Mouse (Mus musculus) lung, postnatal 14 days (tissue): ENCODE measurements at regions not wholly inside any gene's neighbourhood (a gene's known extent, or its start where the extent isn't known, plus 50 kb on each side); places are given as distances from the start of the nearest gene placed in this dataset.
"Not testable (repeated sequence)": the region's sequence is repeated elsewhere in the genome, so short reads cannot be mapped to it uniquely, and the experiment has no call there.

Experiments used
- DNase-seq: peaks from one replicate; pipeline ENCODE4 v3.0.0; 2021

- no peak for DNase-seq
Measured at GRCm38 (mm10) chr8:17984779-17985178, 993.3 kb downstream of the Defb40 start.

GRCm38 (mm10) chr8:17948848-17949247, 1029.2 kb downstream of the Defb40 start:
- DNase-seq, result no peak

- no peak for DNase-seq
Measured at GRCm38 (mm10) chr8:17948053-17948834, 1029.8 kb downstream of the Defb40 start.

GRCm38 (mm10) chr8:17934696-17935095, 1043.4 kb downstream of the Defb40 start:
- no peak for DNase-seq

GRCm38 (mm10) chr8:17909316-17909715, 1068.7 kb downstream of the Defb40 start:
- DNase-seq, result no peak

- not testable (repeated sequence) for DNase-seq
Measured at GRCm38 (mm10) chr8:17888598-17888997, 1089.5 kb downstream of the Defb40 start.

- DNase-seq, result no peak
Measured at GRCm38 (mm10) chr8:17863388-17863787, 1114.7 kb downstream of the Defb40 start.
